Mouse (Mus musculus) myocyte (in vitro differentiated cells): ENCODE measurements at regions not wholly inside any gene's neighbourhood (a gene's known extent, or its start where the extent isn't known, plus 50 kb on each side); places are given as distances from the start of the nearest gene placed in this dataset.

Experiments used
- H3K27me3 ChIP-seq: one replicate; pipeline ENCODE4 v1.6.1; 2011; ENCODE audit not compliant: control insufficient read depth, insufficient read depth, insufficient read length
- H3K36me3 ChIP-seq: one replicate; pipeline ENCODE4 v1.6.1; 2011; ENCODE audit not compliant: control insufficient read depth, insufficient read depth
- H3K4me2 ChIP-seq: one replicate; pipeline ENCODE4 v1.6.1; 2011; ENCODE audit warnings: low read depth, control low read depth
- H3K4me3 ChIP-seq: one replicate; pipeline ENCODE4 v1.5.1; 2011; ENCODE audit warnings: mild to moderate bottlenecking, control low read depth, moderate library complexity
- H3K79me2 ChIP-seq: one replicate; pipeline ENCODE4 v1.6.1; 2011; ENCODE audit not compliant: control insufficient read depth, insufficient read depth
- H3ac ChIP-seq: one replicate; pipeline ENCODE4 v1.6.1; 2011; ENCODE audit not compliant: control insufficient read depth, insufficient read length
- CEBPB ChIP-seq: IDR thresholded peaks from 2 replicates; pipeline ENCODE4 v1.6.1; 2011; ENCODE audit warnings: mild to moderate bottlenecking, moderate library complexity; ENCODE audit not compliant: poor library complexity, insufficient read depth, severe bottlenecking
- E2F4 ChIP-seq: IDR thresholded peaks from one replicate; pipeline ENCODE4 v1.6.1; 2011; ENCODE audit warnings: mild to moderate bottlenecking, control low read depth, moderate library complexity; ENCODE audit not compliant: insufficient read depth
- MAX ChIP-seq: IDR thresholded peaks from one replicate; pipeline ENCODE4 v1.6.1; 2011; ENCODE audit warnings: low read depth, mild to moderate bottlenecking, control low read depth
- MYOD1 ChIP-seq, 3 experiments: IDR thresholded peaks; one replicate each; pipeline ENCODE4 v1.6.1; 2011; ENCODE audit warnings: control low read depth in 2 of 3, low read depth in 2 of 3, mild to moderate bottlenecking in 2 of 3, moderate library complexity in 1 of 3; ENCODE audit not compliant: insufficient read length in 2 of 3, control insufficient read depth in 1 of 3
- MYOG ChIP-seq, 3 experiments: IDR thresholded peaks; one replicate each; pipeline ENCODE4 v1.6.1; 2011; ENCODE audit warnings: control low read depth in 2 of 3, low read depth in 2 of 3, mild to moderate bottlenecking in 2 of 3; ENCODE audit not compliant: insufficient read length in 2 of 3, control insufficient read depth in 1 of 3, insufficient read depth in 1 of 3
- POLR2A ChIP-seq: IDR thresholded peaks from one replicate; pipeline ENCODE4 v1.6.1; 2011; ENCODE audit warnings: low read depth, mild to moderate bottlenecking, control low read depth, moderate library complexity; ENCODE audit not compliant: insufficient read length
- POLR2AphosphoS2 ChIP-seq: IDR thresholded peaks from one replicate; pipeline ENCODE4 v1.6.1; 2011; ENCODE audit warnings: low read depth, control low read depth; ENCODE audit not compliant: insufficient read length
- REST ChIP-seq: IDR thresholded peaks from one replicate; pipeline ENCODE4 v1.6.1; 2011; ENCODE audit warnings: mild to moderate bottlenecking, control low read depth, moderate library complexity; ENCODE audit not compliant: insufficient read depth, insufficient read length
- SRF ChIP-seq: IDR thresholded peaks from one replicate; pipeline ENCODE4 v1.6.1; 2011; ENCODE audit warnings: low read depth; ENCODE audit not compliant: control insufficient read depth, insufficient read length
- TCF12 ChIP-seq: IDR thresholded peaks from one replicate; pipeline ENCODE4 v1.6.1; 2011; ENCODE audit warnings: mild to moderate bottlenecking, control low read depth; ENCODE audit not compliant: poor library complexity, insufficient read depth, severe bottlenecking
- TCF3 ChIP-seq: IDR thresholded peaks from one replicate; pipeline ENCODE4 v1.6.1; 2011; ENCODE audit warnings: low read depth, control low read depth; ENCODE audit not compliant: insufficient read length
- USF1 ChIP-seq: IDR thresholded peaks from one replicate; pipeline ENCODE4 v1.6.1; 2011; ENCODE audit warnings: low read depth, mild to moderate bottlenecking, control low read depth, moderate library complexity

GRCm38 (mm10) chr10:55096223-55096622, 1010.5 kb upstream of the Msl3l2 start:
- H3K4me2 ChIP-seq: no peak overlapping the region
- no peak overlapping the region for H3K4me3 ChIP-seq
- TF ChIP-seq POLR2A (no peak), MAX (no peak), TCF12 (no peak), TCF3 (no peak), MYOD1 (IDR thresholded peaks at IDR 0.05; ENCODE audit: control insufficient read depth in 1 of 3, insufficient read length in 2 of 3, low read depth in 2 of 3) (no peak), USF1 (no peak), REST (no peak)
- no peaks in the 10 kb centered on the region for H3K79me2 ChIP-seq
- H3ac ChIP-seq: no peak overlapping the region
- H3K36me3 ChIP-seq: no peaks in the 10 kb centered on the region
- no peaks in the 10 kb centered on the region for H3K27me3 ChIP-seq

DNA sequence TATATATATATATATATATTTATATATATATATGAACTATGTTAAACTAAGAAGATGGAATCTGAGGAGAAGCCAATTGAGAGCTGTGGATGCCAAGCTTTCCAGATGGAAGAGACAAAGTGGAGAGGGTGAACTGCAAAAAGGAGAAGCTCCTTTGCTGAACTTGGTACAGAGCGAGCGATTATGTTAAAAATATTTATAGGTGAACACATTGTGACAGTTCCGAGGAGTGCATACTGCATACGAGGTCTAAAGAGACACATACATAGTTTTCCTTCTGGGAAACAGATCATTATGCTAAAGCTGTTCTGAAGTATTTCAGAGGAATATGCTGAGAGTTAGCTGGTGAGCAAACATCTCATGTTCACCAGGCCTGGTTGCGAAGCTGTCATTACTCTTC, 1009.5 kb upstream of the Msl3l2 start:
- H3K36me3 ChIP-seq: no peaks in the 10 kb centered on the region
- H3K27me3 ChIP-seq: no peaks in the 10 kb centered on the region
- H3K4me3 ChIP-seq: no peak overlapping the region
- TF ChIP-seq MYOG (IDR thresholded peaks at IDR 0.05; ENCODE audit: control insufficient read depth in 1 of 3, insufficient read depth in 1 of 3, insufficient read length in 2 of 3, low read depth in 2 of 3) (no peak), POLR2AphosphoS2 (no peak), TCF3 (no peak), SRF (no peak), CEBPB (no peak), USF1 (no peak), TCF12 (no peak), E2F4 (no peak), MYOD1 (IDR thresholded peaks at IDR 0.05; ENCODE audit: control insufficient read depth in 1 of 3, insufficient read length in 2 of 3, low read depth in 2 of 3) (no peak), MAX (no peak), REST (no peak)
- no peak overlapping the region for H3ac ChIP-seq
- H3K4me2 ChIP-seq: no peak overlapping the region
- no peaks in the 10 kb centered on the region for H3K79me2 ChIP-seq

DNA sequence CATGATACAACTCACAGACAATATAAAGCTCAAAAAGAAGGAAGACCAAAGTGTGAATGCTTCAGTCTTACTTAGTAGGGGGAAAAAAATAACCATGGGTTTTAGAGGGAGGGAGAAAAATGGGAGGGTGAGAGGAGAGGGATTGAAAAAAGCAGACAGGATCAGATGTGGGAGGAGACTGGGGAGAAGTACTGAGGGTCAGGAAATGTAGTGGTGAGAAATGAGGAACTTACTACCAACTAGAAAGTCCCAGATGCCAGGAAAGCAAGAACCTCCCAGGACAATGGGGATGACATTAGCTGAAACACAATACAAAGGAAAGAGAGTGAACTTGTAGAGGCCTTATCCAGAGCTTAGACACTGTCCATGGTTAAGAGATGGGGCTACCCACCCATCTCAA, 1008.4 kb upstream of the Msl3l2 start:
- no peak for TF ChIP-seq TCF3
- no peak for TF ChIP-seq POLR2A
- no peak for TF ChIP-seq MYOD1 (IDR thresholded peaks at IDR 0.05; ENCODE audit: control insufficient read depth in 1 of 3, insufficient read length in 2 of 3, low read depth in 2 of 3)
- TF ChIP-seq SRF: no peak
- TF ChIP-seq TCF12: no peak
- no peak for TF ChIP-seq E2F4
- TF ChIP-seq POLR2AphosphoS2: no peak
- TF ChIP-seq REST: no peak
- no peak for TF ChIP-seq MYOG (IDR thresholded peaks at IDR 0.05; ENCODE audit: control insufficient read depth in 1 of 3, insufficient read depth in 1 of 3, insufficient read length in 2 of 3, low read depth in 2 of 3)
- Histone ChIP-seq H3K36me3 (no peaks in the 10 kb centered on the region), H3K4me3 (no peak overlapping the region), H3K4me2 (no peak overlapping the region), H3K27me3 (no peaks in the 10 kb centered on the region), H3ac (no peak overlapping the region), H3K79me2 (no peaks in the 10 kb centered on the region)

DNA sequence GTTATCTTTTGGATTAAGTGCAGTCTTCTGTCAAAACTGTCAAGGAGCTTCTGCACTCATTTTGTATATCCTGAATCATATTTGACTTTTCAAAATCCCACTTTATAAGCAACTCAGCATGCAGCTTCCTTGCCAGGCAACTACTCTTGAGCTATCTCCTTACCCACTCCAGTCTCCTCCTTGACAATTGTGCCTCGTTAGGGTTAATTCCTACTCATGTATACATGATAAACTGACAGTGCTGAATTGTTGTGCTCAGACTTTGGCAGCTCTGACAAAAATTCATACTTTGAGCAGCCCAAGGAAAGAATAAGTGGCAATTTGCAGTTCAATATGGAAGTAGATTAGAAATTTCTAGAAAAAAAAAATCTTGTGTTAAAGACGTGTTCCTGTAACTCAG, 994.5 kb upstream of the Msl3l2 start:
- no peak overlapping the region for H3K4me2 ChIP-seq
- TF ChIP-seq MAX (no peak), CEBPB (no peak), REST (no peak), MYOG (IDR thresholded peaks at IDR 0.05; ENCODE audit: control insufficient read depth in 1 of 3, insufficient read depth in 1 of 3, insufficient read length in 2 of 3, low read depth in 2 of 3) (no peak), E2F4 (no peak), TCF3 (no peak), SRF (no peak), POLR2A (no peak), TCF12 (no peak), MYOD1 (IDR thresholded peaks at IDR 0.05; ENCODE audit: control insufficient read depth in 1 of 3, insufficient read length in 2 of 3, low read depth in 2 of 3) (no peak), POLR2AphosphoS2 (no peak), USF1 (no peak)
- no peaks in the 10 kb centered on the region for H3K27me3 ChIP-seq

GRCm38 (mm10) chr10:55148190-55148589, 958.5 kb upstream of the Msl3l2 start:
- no peaks in the 10 kb centered on the region for H3K36me3 ChIP-seq
- TF ChIP-seq POLR2AphosphoS2 (no peak), POLR2A (no peak), TCF3 (no peak), CEBPB (no peak), E2F4 (no peak), SRF (no peak), MAX (no peak), TCF12 (no peak), MYOG (IDR thresholded peaks at IDR 0.05; ENCODE audit: control insufficient read depth in 1 of 3, insufficient read depth in 1 of 3, insufficient read length in 2 of 3, low read depth in 2 of 3) (no peak), MYOD1 (IDR thresholded peaks at IDR 0.05; ENCODE audit: control insufficient read depth in 1 of 3, insufficient read length in 2 of 3, low read depth in 2 of 3) (no peak)
- no peaks in the 10 kb centered on the region for H3K27me3 ChIP-seq
- no peak overlapping the region for H3K4me3 ChIP-seq
- no peaks in the 10 kb centered on the region for H3K79me2 ChIP-seq
- H3K4me2 ChIP-seq: no peak overlapping the region
- no peak overlapping the region for H3ac ChIP-seq

More for the DNA sequence above, 994.5 kb upstream of the Msl3l2 start:
- Histone ChIP-seq H3K79me2 (no peaks in the 10 kb centered on the region), H3K36me3 (no peaks in the 10 kb centered on the region), H3K4me3 (no peak overlapping the region), H3ac (no peak overlapping the region)
